Mouse (Mus musculus) hindbrain, embryonic 12.5 days (tissue): ENCODE results near the gene Insyn1. TPM values are rescaled to one million over a fixed set of nuclear protein-coding genes. Genes with fewer than 3 reads are reported as not detected.

ENCODE experiments used
- ATAC-seq: fragments of 200-750 bp; cut with Nextera tagmentation; 2 replicates; pipeline ENCODE4 v1.8.0; 2017; ENCODE audit warnings: moderate TSS enrichment; ENCODE audit not compliant: low FRiP score
- H3K27ac ChIP-seq: fragments of 300-500 bp; sonication (generic); 2 replicates; pipeline ENCODE4 v1.5.1; 2016; ENCODE audit warnings: mild to moderate bottlenecking
- H3K27me3 ChIP-seq: fragments of 300-500 bp; sonication (generic); 2 replicates; pipeline ENCODE4 v1.6.1; 2016; ENCODE audit warnings: mild to moderate bottlenecking
- H3K36me3 ChIP-seq: fragments of 300-500 bp; sonication (generic); 2 replicates; pipeline ENCODE4 v1.6.1; 2016; ENCODE audit warnings: mild to moderate bottlenecking
- H3K4me1 ChIP-seq: fragments of 300-500 bp; sonication (generic); 2 replicates; pipeline ENCODE4 v1.6.1; 2016
- H3K4me2 ChIP-seq: fragments of 300-500 bp; sonication (generic); replicated peaks from 2 replicates; pipeline ENCODE4 v1.6.1; 2016; ENCODE audit warnings: mild to moderate bottlenecking
- H3K4me3 ChIP-seq: fragments of 300-500 bp; sonication (generic); 2 replicates; pipeline ENCODE4 v1.5.1; 2016; ENCODE audit warnings: mild to moderate bottlenecking
- H3K9ac ChIP-seq: fragments of 300-500 bp; sonication (generic); 2 replicates; pipeline ENCODE4 v1.6.1; 2016; ENCODE audit warnings: mild to moderate bottlenecking, moderate library complexity
- H3K9me3 ChIP-seq: fragments of 300-500 bp; sonication (generic); replicated peaks from 2 replicates; pipeline ENCODE4 v1.6.1; 2016; ENCODE audit warnings: mild to moderate bottlenecking
- WGBS: fragments of 180-500 bp; shearing (Covaris S2); methylation state at CpG from one replicate; pipeline ENCODE4 v1.1.7; 2016; 5-methylcytosine and 5-hydroxymethylcytosine counted together
- polyA plus RNA-seq: library from polyadenylated mRNA; unstranded; fragments of >200 nt; fragmentation: Nextera tagmentation; extraction: Ambion mirVana; gene quantifications from 2 replicates; pipeline ENCODE4 v1.2.1, GENCODE M21; 2016

Insyn1 gene
- polyA plus RNA-seq, 1 experiment from 2014 or later: 5.2 TPM

DNA sequence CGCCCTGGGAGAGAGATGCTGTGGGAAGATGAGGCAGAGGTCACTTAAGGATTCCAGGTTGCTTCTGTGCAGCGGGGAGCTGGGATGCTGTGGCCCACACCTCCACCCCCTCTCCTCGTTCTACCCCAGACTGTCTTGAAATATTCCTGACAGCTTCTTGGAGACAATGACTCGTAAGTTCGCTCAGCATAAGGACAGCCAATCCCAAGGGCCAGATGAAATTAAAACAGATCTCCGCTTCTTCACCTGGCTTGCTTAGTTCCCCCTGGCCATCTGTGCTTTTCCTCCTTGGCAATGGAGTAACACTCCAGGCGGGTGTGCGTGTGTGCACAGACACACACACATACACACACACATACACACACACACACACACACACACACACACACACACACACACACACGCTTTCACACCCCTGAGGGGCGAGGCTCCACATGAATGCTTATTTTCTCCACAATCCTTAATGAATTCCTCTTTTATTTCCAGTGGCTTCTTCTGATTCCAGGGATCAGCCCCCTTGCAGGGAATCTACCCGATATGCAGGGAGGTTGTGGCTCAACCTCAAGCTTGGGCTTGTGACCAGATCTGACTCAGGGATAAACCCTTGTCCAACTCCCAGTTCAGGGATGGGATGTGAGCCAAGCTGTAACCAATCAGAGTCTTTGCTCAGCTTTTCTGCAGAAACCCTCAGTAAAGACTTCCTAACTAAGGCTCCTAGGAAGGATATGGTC, 58.4 kb downstream of the Insyn1 start:
- ATAC-seq: no peak
- 84% methylated on average over 11 of the region's 11 CpGs for WGBS
- peaks cover 28% of the 10 kb centered on the region for H3K4me1 ChIP-seq
- H3K4me3 ChIP-seq: no peak overlapping the region
- H3K36me3 ChIP-seq: no peaks in the 10 kb centered on the region
- H3K27me3 ChIP-seq: no peaks in the 10 kb centered on the region
- H3K9me3 ChIP-seq: no peaks in the 10 kb centered on the region
- no peak overlapping the region for H3K9ac ChIP-seq
- no peak overlapping the region for H3K4me2 ChIP-seq
- H3K27ac ChIP-seq: no peak overlapping the region

GRCm38 (mm10) chr9:58548897-58549296, 60.5 kb downstream of the Insyn1 start:
- Histone ChIP-seq H3K4me1 (peaks cover 34% of the 10 kb centered on the region), H3K4me2 (no peak overlapping the region), H3K4me3 (no peak overlapping the region), H3K27ac (no peak overlapping the region), H3K36me3 (no peaks in the 10 kb centered on the region), H3K27me3 (no peaks in the 10 kb centered on the region), H3K9me3 (no peaks in the 10 kb centered on the region), H3K9ac (no peak overlapping the region)
- no peak for ATAC-seq
- 43% methylated on average over 4 of the region's 4 CpGs for WGBS

Other genes with a start within 250 kb of the Insyn1 start
- gene Pml, start 238.8 kb upstream of the Insyn1 start, polyA plus RNA-seq: 9.8 and 10.1 TPM in 2 replicates
- 63.0 and 67.8 TPM in 2 replicates for gene Stoml1, start 235.4 kb upstream of the Insyn1 start, polyA plus RNA-seq
- gene Loxl1, start 175.4 kb upstream of the Insyn1 start, polyA plus RNA-seq: 19.2 and 23.8 TPM in 2 replicates
- gene Tbc1d21, start 118.1 kb upstream of the Insyn1 start, polyA plus RNA-seq: not detected in 2 replicates
- gene Cd276, start 66.8 kb downstream of the Insyn1 start, polyA plus RNA-seq: 45.9 and 48.9 TPM in 2 replicates
- 90.2 and 92.1 TPM in 2 replicates for gene Nptn, start 93.6 kb downstream of the Insyn1 start, polyA plus RNA-seq